Mouse (Mus musculus) bone marrow, adult 2 months (tissue): ENCODE measurements around the gene Lin54.

ENCODE experiments used
- CTCF ChIP-seq: fragments of 200-500 bp; IDR thresholded peaks from 2 replicates; pipeline ENCODE4 v1.5.1; 2011; ENCODE audit warnings: low read length, control low read depth; ENCODE audit not compliant: control insufficient read depth, insufficient read depth
- POLR2A ChIP-seq: fragments of 200-500 bp; IDR thresholded peaks from 2 replicates; pipeline ENCODE4 v1.6.1; 2011; ENCODE audit warnings: low read depth, mild to moderate bottlenecking, control low read depth, low read length, borderline replicate concordance; ENCODE audit not compliant: control insufficient read depth

DNA sequence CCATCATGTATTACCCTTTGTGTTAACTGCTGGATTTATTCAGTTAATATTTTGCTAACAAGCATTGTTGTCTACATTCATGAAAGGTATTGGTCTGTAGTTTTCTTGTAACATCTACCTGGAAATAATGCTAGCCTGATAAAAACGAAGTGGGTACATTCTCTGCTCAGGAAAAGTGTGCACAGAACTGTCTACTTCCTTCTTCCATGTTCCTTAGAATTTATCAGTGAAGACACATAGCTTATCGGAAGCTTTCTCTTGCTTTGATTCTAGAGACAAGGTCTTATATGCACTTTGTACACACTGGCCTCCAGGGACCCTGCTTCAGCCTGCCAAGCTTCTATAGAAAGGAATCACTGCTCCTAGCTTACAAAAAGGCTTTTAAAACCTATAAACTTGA is 11.1 kb downstream of the Lin54 start:
- TF ChIP-seq CTCF (no peak), POLR2A (no peak)
